Mouse (Mus musculus) CH12.LX (cell line): ENCODE measurements around the gene Tmem115. TPM values are rescaled to one million over a fixed set of nuclear protein-coding genes. Genes with fewer than 3 reads are reported as not detected.

Experiments
- DNase-seq: peaks from one replicate; pipeline ENCODE4 v3.0.0-alpha.2; 2013; ENCODE audit errors: extremely low read depth
- H3K27ac ChIP-seq: 2 replicates; pipeline ENCODE4 v1.5.1; 2012; ENCODE audit warnings: low read depth, mild to moderate bottlenecking, control low read depth, moderate library complexity; ENCODE audit not compliant: insufficient read depth
- H3K27me3 ChIP-seq: replicated peaks from 2 replicates; pipeline ENCODE3; 2012; ENCODE audit warnings: inconsistent platforms
- H3K36me3 ChIP-seq, 2 experiments: replicated peaks in 1 of 2; 2 replicates each; pipeline versions ENCODE3 to v1.6.1; 2012; ENCODE audit warnings: inconsistent platforms in 1 of 2, low read length in 1 of 2, mild to moderate bottlenecking in 1 of 2, mixed read lengths in 1 of 2, moderate library complexity in 1 of 2; ENCODE audit not compliant: control insufficient read depth in 1 of 2, insufficient read depth in 1 of 2
- H3K4me1 ChIP-seq, 2 experiments: 2 replicates each; pipeline ENCODE4 v1.6.1; 2012; ENCODE audit warnings: inconsistent platforms in 1 of 2, moderate library complexity in 1 of 2; ENCODE audit not compliant: insufficient read depth in 2 of 2, control insufficient read depth in 1 of 2
- H3K4me2 ChIP-seq: 2 replicates; pipeline ENCODE4 v1.6.1; 2012; ENCODE audit warnings: low read depth, mild to moderate bottlenecking, control low read depth; ENCODE audit not compliant: poor library complexity, insufficient read depth, severe bottlenecking
- H3K4me3 ChIP-seq, 3 experiments: fragments of 150-350 bp in 1 of 3; sonication (generic) in 1 of 3; replicated peaks in 1 of 3; 2 replicates each; pipeline versions ENCODE3 to v1.5.1; 2011 to 2012; ENCODE audit warnings: low read depth in 2 of 3, low read length in 2 of 3, mild to moderate bottlenecking in 2 of 3, moderate library complexity in 2 of 3, control low read depth in 1 of 3, improper control_type of control experiment in 1 of 3, inconsistent platforms in 1 of 3, mixed read lengths in 1 of 3; ENCODE audit not compliant: poor library complexity in 1 of 3
- H3K79me2 ChIP-seq: replicated peaks from 2 replicates; pipeline ENCODE4 v1.6.1; 2012; ENCODE audit warnings: mild to moderate bottlenecking, moderate library complexity; ENCODE audit not compliant: control insufficient read depth, poor library complexity, insufficient read depth, severe bottlenecking; ENCODE audit errors: extremely low read depth
- H3K9ac ChIP-seq: 2 replicates; pipeline ENCODE4 v1.6.1; 2012; ENCODE audit warnings: low read depth, mild to moderate bottlenecking, control low read depth, moderate library complexity; ENCODE audit not compliant: insufficient read depth
- H3K9me3 ChIP-seq: replicated peaks from 2 replicates; pipeline ENCODE3; 2012; ENCODE audit warnings: low read length, inconsistent platforms, mixed read lengths
- BHLHE40 ChIP-seq: IDR thresholded peaks from 2 replicates; pipeline ENCODE4 v1.6.1; 2011; ENCODE audit warnings: mild to moderate bottlenecking, low read depth, low read length, improper control_type of control experiment
- CHD1 ChIP-seq: IDR thresholded peaks from 2 replicates; pipeline ENCODE4 v1.6.1; 2012; ENCODE audit warnings: low read depth, low read length, improper control_type of control experiment, inconsistent platforms
- CHD2 ChIP-seq: IDR thresholded peaks from 2 replicates; pipeline ENCODE4 v1.6.1; 2011; ENCODE audit warnings: low read length, improper control_type of control experiment
- E2F4 ChIP-seq: IDR thresholded peaks from 2 replicates; pipeline ENCODE4 v1.6.1; 2011; ENCODE audit warnings: low read depth, low read length, improper control_type of control experiment; ENCODE audit not compliant: insufficient replicate concordance
- ELF1 ChIP-seq: IDR thresholded peaks from 2 replicates; pipeline ENCODE4 v1.6.1; 2014; ENCODE audit warnings: low read depth, mild to moderate bottlenecking, inconsistent platforms, low read length, improper control_type of control experiment
- EP300 ChIP-seq: IDR thresholded peaks from 2 replicates; pipeline ENCODE4 v1.6.1; 2011; ENCODE audit warnings: low read length, improper control_type of control experiment
- ETS1 ChIP-seq: conservative IDR thresholded peaks from 2 replicates; pipeline ENCODE4 v1.6.1; 2012; ENCODE audit warnings: low read depth, mild to moderate bottlenecking, inconsistent platforms, low read length, improper control_type of control experiment, moderate library complexity
- GABPA ChIP-seq: IDR thresholded peaks from 2 replicates; pipeline ENCODE4 v1.6.1; 2012; ENCODE audit warnings: low read depth, low read length, improper control_type of control experiment, inconsistent platforms; ENCODE audit not compliant: insufficient replicate concordance
- HCFC1 ChIP-seq: IDR thresholded peaks from 2 replicates; pipeline ENCODE4 v1.6.1; 2012; ENCODE audit warnings: low read depth, mild to moderate bottlenecking, inconsistent platforms, low read length, improper control_type of control experiment
- JUN ChIP-seq: IDR thresholded peaks from 2 replicates; pipeline ENCODE4 v1.6.1; 2011; ENCODE audit warnings: low read depth, mild to moderate bottlenecking, low read length, improper control_type of control experiment, moderate library complexity; ENCODE audit not compliant: insufficient read depth
- JUND ChIP-seq: conservative IDR thresholded peaks from 2 replicates; pipeline ENCODE4 v1.6.1; 2011; ENCODE audit warnings: low read depth, low read length, improper control_type of control experiment
- KAT2A ChIP-seq: IDR thresholded peaks from 2 replicates; pipeline ENCODE4 v1.6.1; 2012; ENCODE audit warnings: low read length, improper control_type of control experiment, inconsistent platforms; ENCODE audit not compliant: insufficient replicate concordance
- MAX ChIP-seq: IDR thresholded peaks from 2 replicates; pipeline ENCODE4 v1.6.1; 2011; ENCODE audit warnings: low read length, improper control_type of control experiment
- MAZ ChIP-seq: IDR thresholded peaks from 2 replicates; pipeline ENCODE4 v1.6.1; 2012; ENCODE audit warnings: low read depth, mild to moderate bottlenecking, inconsistent platforms, low read length, improper control_type of control experiment, moderate library complexity
- MEF2A ChIP-seq: IDR thresholded peaks from 2 replicates; pipeline ENCODE4 v1.6.1; 2014; ENCODE audit warnings: low read depth, mild to moderate bottlenecking, inconsistent platforms, low read length, improper control_type of control experiment, borderline replicate concordance
- MYC ChIP-seq: IDR thresholded peaks from 2 replicates; pipeline ENCODE4 v1.6.1; 2011; ENCODE audit warnings: low read depth, mild to moderate bottlenecking, improper control_type of control experiment, low read length
- NELFE ChIP-seq: IDR thresholded peaks from 2 replicates; pipeline ENCODE4 v1.6.1; 2011; ENCODE audit warnings: low read depth, low read length, improper control_type of control experiment
- NRF1 ChIP-seq: IDR thresholded peaks from 2 replicates; pipeline ENCODE4 v1.6.1; 2014; ENCODE audit warnings: low read depth, mild to moderate bottlenecking, inconsistent platforms, low read length, improper control_type of control experiment, moderate library complexity
- POLR2AphosphoS2 ChIP-seq: IDR thresholded peaks from 2 replicates; pipeline ENCODE4 v1.6.1; 2011; ENCODE audit warnings: low read depth, low read length, improper control_type of control experiment
- RAD21 ChIP-seq: IDR thresholded peaks from 2 replicates; pipeline ENCODE4 v1.6.1; 2011; ENCODE audit warnings: low read depth, mild to moderate bottlenecking, low read length, improper control_type of control experiment, moderate library complexity
- RCOR1 ChIP-seq: conservative IDR thresholded peaks from 2 replicates; pipeline ENCODE4 v1.6.1; 2012; ENCODE audit warnings: low read depth, mild to moderate bottlenecking, inconsistent platforms, low read length, improper control_type of control experiment
- SIN3A ChIP-seq: IDR thresholded peaks from 2 replicates; pipeline ENCODE4 v1.6.1; 2012; ENCODE audit warnings: low read length, improper control_type of control experiment, inconsistent platforms
- SMC3 ChIP-seq: IDR thresholded peaks from 2 replicates; pipeline ENCODE4 v1.6.1; 2011; ENCODE audit warnings: low read depth, low read length, improper control_type of control experiment
- TBP ChIP-seq: conservative IDR thresholded peaks from 2 replicates; pipeline ENCODE4 v1.6.1; 2011; ENCODE audit warnings: low read depth, low read length, improper control_type of control experiment
- TCF12 ChIP-seq: IDR thresholded peaks from 2 replicates; pipeline ENCODE4 v1.6.1; 2014; ENCODE audit warnings: low read depth, mild to moderate bottlenecking, inconsistent platforms, low read length, improper control_type of control experiment
- USF2 ChIP-seq: conservative IDR thresholded peaks from 2 replicates; pipeline ENCODE4 v1.6.1; 2011; ENCODE audit warnings: low read depth, low read length, improper control_type of control experiment
- ZC3H11A ChIP-seq: IDR thresholded peaks from 2 replicates; pipeline ENCODE4 v1.6.1; 2012; ENCODE audit warnings: low read depth, mild to moderate bottlenecking, inconsistent platforms, low read length, improper control_type of control experiment
- ZNF384 ChIP-seq: IDR thresholded peaks from 2 replicates; pipeline ENCODE4 v1.6.1; 2012; ENCODE audit warnings: low read depth, low read length, improper control_type of control experiment, inconsistent platforms
- dilution Hi-C: fragments of 300-500 bp; cut with MboI; formaldehyde crosslinking; loops from 2 replicates; pipeline ENCODE4 v1.14.3; 2020; ENCODE audit warnings: low sequenced_read_pairs; ENCODE audit not compliant: extremely low pct_unique_long_range_greater_than_20kb, extremely low pct_ligation_motif_present
- in situ Hi-C: fragments of 300-500 bp; cut with MboI; formaldehyde crosslinking; loops from 3 replicates; pipeline ENCODE4 v1.14.3; 2019; ENCODE audit warnings: low sequenced_read_pairs, low pct_ligation_motif_present, low pct_unique_long_range_greater_than_20kb, mixed read lengths
- polyA plus RNA-seq: library from polyadenylated mRNA; unstranded; fragments of >175 nt; gene quantifications from 2 replicates; pipeline ENCODE4 v1.2.1, GENCODE M21; 2012; ENCODE audit warnings: low read depth; ENCODE audit not compliant: insufficient read length
- total RNA-seq, 2 experiments: library from RNA; depleted of rRNA; stranded (reverse); fragments of 300-350 nt in 1 of 2; fragments of >200 nt in 1 of 2; gene quantifications; 2 replicates each; pipeline ENCODE4 v1.2.3; 2012 to 2014

The Tmem115 gene
- total and polyA plus RNA-seq, 3 experiments, result 12.6 to 17.9 (median 13.0) TPM

DNA sequence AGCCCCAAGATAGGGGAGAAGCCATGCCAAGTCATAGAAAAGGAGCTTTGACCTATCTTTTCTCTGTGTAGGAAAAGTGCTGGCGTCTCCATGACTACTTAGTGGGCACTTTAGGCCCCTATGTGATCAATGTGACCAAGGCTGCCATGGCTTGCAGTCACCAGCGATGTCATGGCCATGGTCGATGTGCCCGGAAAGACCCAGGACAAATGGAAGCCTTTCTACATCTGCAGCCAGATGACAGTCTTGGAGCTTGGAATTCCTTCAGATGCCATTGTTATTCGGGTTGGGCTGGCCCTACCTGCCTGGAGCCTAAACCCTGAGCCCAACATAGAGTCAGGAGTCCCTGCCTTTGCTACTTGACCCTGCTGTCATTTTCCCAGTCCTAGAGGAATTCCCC, 52.8 kb downstream of the Tmem115 start:
- peaks cover 11 to 32% of the 10 kb centered on the region in 2 experiments for H3K4me1 ChIP-seq
- dilution Hi-C loops (no loop called here), in situ Hi-C loops (no loop called here)
- H3K9ac ChIP-seq, result no peak overlapping the region
- peak overlapping the region in 1 of 3 experiments; percentile 33 for H3K4me3 ChIP-seq
- H3K36me3 ChIP-seq, result peaks cover 27 to 61% of the 10 kb centered on the region in 2 experiments
- H3K4me2 ChIP-seq, result no peak overlapping the region
- H3K9me3 ChIP-seq, result no peaks in the 10 kb centered on the region
- no peak for DNase-seq
- no peak overlapping the region for H3K27ac ChIP-seq
- TF ChIP-seq MYC (no peak), NELFE (no peak), RAD21 (no peak), BHLHE40 (no peak), JUN (no peak), ETS1 (no peak), MAZ (no peak), CHD2 (no peak), JUND (no peak)
- peaks cover 18% of the 10 kb centered on the region for H3K79me2 ChIP-seq
- H3K27me3 ChIP-seq, result no peaks in the 10 kb centered on the region

DNA sequence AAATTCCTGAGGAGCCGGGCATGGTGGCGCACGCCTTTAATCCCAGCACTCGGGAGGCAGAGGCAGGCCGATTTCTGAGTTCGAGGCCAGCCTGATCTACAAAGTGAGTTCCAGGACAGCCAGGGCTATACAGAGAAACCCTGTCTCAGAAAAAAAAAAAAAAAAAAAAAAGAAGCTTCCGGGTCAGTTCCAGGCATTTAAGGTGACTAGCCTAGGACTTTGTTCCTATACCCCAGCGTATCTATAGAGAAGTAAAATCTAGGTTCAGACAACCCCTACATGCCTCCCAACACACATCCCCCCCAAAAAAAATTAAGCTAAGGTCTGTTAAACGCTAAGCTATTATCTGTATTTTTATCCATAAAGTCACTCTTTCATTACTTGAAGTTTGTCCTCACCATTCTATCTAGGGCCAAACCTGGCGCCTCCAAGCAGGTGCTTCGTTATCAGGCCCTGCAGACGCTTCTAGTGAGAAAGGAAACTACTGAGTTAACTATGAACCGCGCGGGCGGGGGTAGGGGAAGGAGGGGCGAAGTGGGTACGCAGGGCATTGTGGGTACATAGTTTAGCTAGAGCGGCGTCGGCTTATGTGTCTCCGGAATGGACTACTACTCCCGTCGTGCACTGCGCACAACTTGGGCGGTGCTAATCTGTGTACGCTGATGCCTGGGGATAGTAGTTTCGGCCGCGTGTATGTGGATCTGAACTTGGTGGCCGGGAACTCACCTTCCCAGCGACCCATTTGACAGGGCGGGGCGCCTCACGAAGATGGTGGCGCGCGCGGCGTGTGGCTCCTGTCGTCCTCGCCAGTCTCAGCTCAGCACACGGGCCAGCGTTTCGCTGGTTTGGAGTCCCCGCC, 53.5 kb downstream of the Tmem115 start, which contains the start of gene Ifrd2:
Ifrd2 (plus strand) TSS at position 669 of the 859 bp plus-strand sequence.
- peaks cover 18% of the 10 kb centered on the region for H3K79me2 ChIP-seq
- H3K9ac ChIP-seq, result peak within 1 kb of the TSS; percentile 67
- no peaks in the 10 kb centered on the region for H3K9me3 ChIP-seq
- H3K4me3 ChIP-seq, result peak within 1 kb of the TSS; percentile 83 to 92 (median 85)
- in situ Hi-C loops, result no loop called here
- peak within 1 kb of the TSS; percentile 79 for H3K4me2 ChIP-seq
- H3K27me3 ChIP-seq, result no peaks in the 10 kb centered on the region
- H3K27ac ChIP-seq, result no peak within 1 kb of the TSS; the same call in 1 of the 2 replicates
- dilution Hi-C loops, result no loop called here
- H3K4me1 ChIP-seq, result peaks cover 8 to 25% of the 10 kb centered on the region in 2 experiments
- H3K36me3 ChIP-seq, result peaks cover 34 to 67% of the 10 kb centered on the region in 2 experiments
- DNase-seq, result peak; percentile 99
- TF ChIP-seq CHD2 (peak; percentile 72), NELFE (peak; percentile 81), ZC3H11A (no peak), KAT2A (peak; percentile 100), TCF12 (peak; percentile 86), ZNF384 (peak; percentile 72), TBP (peak; percentile 85), JUN (no peak), MEF2A (no peak; the same call in 1 of the 2 replicates), HCFC1 (peak; percentile 98), EP300 (0 out of 2 replicates have a peak, but pooled peaks have one; percentile 37), RAD21 (no peak), RCOR1 (peak; percentile 30; the same call in 1 of the 2 replicates), JUND (no peak), SIN3A (peak; percentile 83), USF2 (no peak), SMC3 (no peak), ELF1 (peak; percentile 80), E2F4 (peak; percentile 59; the same call in 1 of the 2 replicates), MAX (no peak), MAZ (peak; percentile 97), POLR2AphosphoS2 (peak; percentile 83), BHLHE40 (no peak), GABPA (peak; percentile 96; the same call in 1 of the 2 replicates), CHD1 (0 out of 2 replicates have a peak, but pooled peaks have one; percentile 46), NRF1 (peak; percentile 71)
